Mouse (Mus musculus): ENCODE data around the gene Epn3. TPM values are rescaled to one million over a fixed set of nuclear protein-coding genes. Genes with fewer than 3 reads are reported as not detected.
A peak's percentile ranks its signal among the peaks of the same experiment; 100 is the strongest.

Epn3 gene
- polyA plus RNA-seq, 1 experiment from 2014 or later: 0.08 TPM

- H3K9me3 ChIP-seq (replicated peaks; ENCODE audit: control insufficient read depth, low read length): no peaks in the 10 kb centered on the region
- no peak overlapping the region for H3K27ac ChIP-seq (ENCODE audit: low read length)
- no peak overlapping the region for H3K9ac ChIP-seq (ENCODE audit: low read depth, low read length)
- H3K4me1 ChIP-seq (ENCODE audit: control insufficient read depth, low read depth, low read length): no peaks in the 10 kb centered on the region
- peaks cover 40% of the 10 kb centered on the region for H3K27me3 ChIP-seq (ENCODE audit: control insufficient read depth, insufficient read depth, low read depth, low read length)
- H3K4me2 ChIP-seq (ENCODE audit: low read depth, low read length): no peak overlapping the region
- ATAC-seq (ENCODE audit: low read depth): no peak
- H3K4me3 ChIP-seq (ENCODE audit: low read depth, low read length): no peak overlapping the region
- H3K36me3 ChIP-seq (ENCODE audit: control insufficient read depth, insufficient read depth): no peaks in the 10 kb centered on the region
- WGBS (ENCODE audit: insufficient replicate concordance): 62% methylated on average over 11 of the region's 11 CpGs
These were observed 10.8 kb downstream of the Epn3 start for GRCm38 (mm10) chr11:94488767-94489533.

GRCm38 (mm10) chr11:94486001-94486400 is 13.8 kb downstream of the Epn3 start, which contains the start of gene Spata20:
TSS of gene Spata20 (minus strand) at chr11:94486179.
- H3K4me1 ChIP-seq (ENCODE audit: control insufficient read depth, low read depth, low read length): no peaks in the 10 kb centered on the region
- H3K4me2 ChIP-seq (ENCODE audit: low read depth, low read length): no peak within 1 kb of the TSS
- no peaks in the 10 kb centered on the region for H3K36me3 ChIP-seq (ENCODE audit: control insufficient read depth, insufficient read depth)
- no peak within 1 kb of the TSS for H3K4me3 ChIP-seq (ENCODE audit: low read depth, low read length)
- ATAC-seq (ENCODE audit: low read depth): peak; percentile 43; the same call in 1 of the 2 replicates
- WGBS (ENCODE audit: insufficient replicate concordance): 2% methylated on average over 24 of the region's 24 CpGs
- H3K27me3 ChIP-seq (ENCODE audit: control insufficient read depth, insufficient read depth, low read depth, low read length): peaks cover 29% of the 10 kb centered on the region
- no peaks in the 10 kb centered on the region for H3K9me3 ChIP-seq (replicated peaks; ENCODE audit: control insufficient read depth, low read length)
- no peak within 1 kb of the TSS for H3K9ac ChIP-seq (ENCODE audit: low read depth, low read length)
- no peak within 1 kb of the TSS for H3K27ac ChIP-seq (ENCODE audit: low read length)

- WGBS (ENCODE audit: insufficient replicate concordance): 58% methylated on average over 5 of the region's 5 CpGs
- Histone ChIP-seq H3K4me3 (ENCODE audit: low read depth, low read length) (no peak overlapping the region), H3K9ac (ENCODE audit: low read depth, low read length) (no peak overlapping the region), H3K4me2 (ENCODE audit: low read depth, low read length) (no peak overlapping the region), H3K27me3 (ENCODE audit: control insufficient read depth, insufficient read depth, low read depth, low read length) (peaks cover 22% of the 10 kb centered on the region), H3K9me3 (replicated peaks; ENCODE audit: control insufficient read depth, low read length) (no peaks in the 10 kb centered on the region), H3K27ac (ENCODE audit: low read length) (no peak overlapping the region), H3K36me3 (ENCODE audit: control insufficient read depth, insufficient read depth) (no peaks in the 10 kb centered on the region), H3K4me1 (ENCODE audit: control insufficient read depth, low read depth, low read length) (no peaks in the 10 kb centered on the region)
- no peak for ATAC-seq (ENCODE audit: low read depth)
These were observed 14.6 kb downstream of the Epn3 start for GRCm38 (mm10) chr11:94485223-94485622.

GRCm38 (mm10) chr11:94484636-94485035 is 15.1 kb downstream of the Epn3 start:
- peaks cover 17% of the 10 kb centered on the region for H3K27me3 ChIP-seq (ENCODE audit: control insufficient read depth, insufficient read depth, low read depth, low read length)
- no peak for ATAC-seq (ENCODE audit: low read depth)
- 71% methylated on average over 9 of the region's 9 CpGs for WGBS (ENCODE audit: insufficient replicate concordance)

GRCm38 (mm10) chr11:94483921-94484320 is 15.9 kb downstream of the Epn3 start:
- no peak overlapping the region for H3K4me3 ChIP-seq (ENCODE audit: low read depth, low read length)
- peaks cover 12% of the 10 kb centered on the region for H3K27me3 ChIP-seq (ENCODE audit: control insufficient read depth, insufficient read depth, low read depth, low read length)
- H3K9me3 ChIP-seq (replicated peaks; ENCODE audit: control insufficient read depth, low read length): no peaks in the 10 kb centered on the region
- ATAC-seq (ENCODE audit: low read depth): no peak
- no peak overlapping the region for H3K4me2 ChIP-seq (ENCODE audit: low read depth, low read length)
- no peaks in the 10 kb centered on the region for H3K36me3 ChIP-seq (ENCODE audit: control insufficient read depth, insufficient read depth)
- no peak overlapping the region for H3K9ac ChIP-seq (ENCODE audit: low read depth, low read length)
- no peaks in the 10 kb centered on the region for H3K4me1 ChIP-seq (ENCODE audit: control insufficient read depth, low read depth, low read length)
- H3K27ac ChIP-seq (ENCODE audit: low read length): no peak overlapping the region
- WGBS (ENCODE audit: insufficient replicate concordance): 69% methylated on average over 14 of the region's 14 CpGs

More at GRCm38 (mm10) chr11:94484636-94485035, 15.1 kb downstream of the Epn3 start:
- Histone ChIP-seq H3K36me3 (ENCODE audit: control insufficient read depth, insufficient read depth) (no peaks in the 10 kb centered on the region), H3K4me2 (ENCODE audit: low read depth, low read length) (no peak overlapping the region), H3K4me3 (ENCODE audit: low read depth, low read length) (no peak overlapping the region), H3K9ac (ENCODE audit: low read depth, low read length) (no peak overlapping the region), H3K9me3 (replicated peaks; ENCODE audit: control insufficient read depth, low read length) (no peaks in the 10 kb centered on the region), H3K27ac (ENCODE audit: low read length) (no peak overlapping the region), H3K4me1 (ENCODE audit: control insufficient read depth, low read depth, low read length) (no peaks in the 10 kb centered on the region)

- H3K27ac ChIP-seq (ENCODE audit: low read length): no peak overlapping the region
- no peaks in the 10 kb centered on the region for H3K4me1 ChIP-seq (ENCODE audit: control insufficient read depth, low read depth, low read length)
- H3K4me3 ChIP-seq (ENCODE audit: low read depth, low read length): no peak overlapping the region
- no peak for ATAC-seq (ENCODE audit: low read depth)
- no peak overlapping the region for H3K4me2 ChIP-seq (ENCODE audit: low read depth, low read length)
- H3K9ac ChIP-seq (ENCODE audit: low read depth, low read length): no peak overlapping the region
- 70% methylated on average over 11 of the region's 11 CpGs for WGBS (ENCODE audit: insufficient replicate concordance)
- H3K27me3 ChIP-seq (ENCODE audit: control insufficient read depth, insufficient read depth, low read depth, low read length): peaks cover 11% of the 10 kb centered on the region; the same call in 1 of the 2 replicates
- no peaks in the 10 kb centered on the region for H3K36me3 ChIP-seq (ENCODE audit: control insufficient read depth, insufficient read depth)
- no peaks in the 10 kb centered on the region for H3K9me3 ChIP-seq (replicated peaks; ENCODE audit: control insufficient read depth, low read length)
These were observed 16.3 kb downstream of the Epn3 start for GRCm38 (mm10) chr11:94483436-94483835.

GRCm38 (mm10) chr11:94482738-94483137 is 17.0 kb downstream of the Epn3 start:
- no peak for ATAC-seq (ENCODE audit: low read depth)
- no peaks in the 10 kb centered on the region for H3K36me3 ChIP-seq (ENCODE audit: control insufficient read depth, insufficient read depth)
- H3K4me2 ChIP-seq (ENCODE audit: low read depth, low read length): no peak overlapping the region
- H3K4me3 ChIP-seq (ENCODE audit: low read depth, low read length): no peak overlapping the region
- WGBS (ENCODE audit: insufficient replicate concordance): 77% methylated on average over 11 of the region's 11 CpGs
- H3K27ac ChIP-seq (ENCODE audit: low read length): no peak overlapping the region
- peaks cover 15% of the 10 kb centered on the region for H3K27me3 ChIP-seq (ENCODE audit: control insufficient read depth, insufficient read depth, low read depth, low read length)
- no peaks in the 10 kb centered on the region for H3K4me1 ChIP-seq (ENCODE audit: control insufficient read depth, low read depth, low read length)
- no peaks in the 10 kb centered on the region for H3K9me3 ChIP-seq (replicated peaks; ENCODE audit: control insufficient read depth, low read length)
- H3K9ac ChIP-seq (ENCODE audit: low read depth, low read length): no peak overlapping the region

- H3K27me3 ChIP-seq (ENCODE audit: control insufficient read depth, insufficient read depth, low read depth, low read length): peaks cover 21% of the 10 kb centered on the region
- no peak for ATAC-seq (ENCODE audit: low read depth)
These were observed 17.8 kb downstream of the Epn3 start for GRCm38 (mm10) chr11:94481963-94482362.

GRCm38 (mm10) chr11:94480382-94480781 is 19.4 kb downstream of the Epn3 start:
- WGBS (ENCODE audit: insufficient replicate concordance): 75% methylated on average over 9 of the region's 9 CpGs
- H3K27me3 ChIP-seq (ENCODE audit: control insufficient read depth, insufficient read depth, low read depth, low read length): peaks cover 31% of the 10 kb centered on the region
- no peak for ATAC-seq (ENCODE audit: low read depth)

More at GRCm38 (mm10) chr11:94481963-94482362, 17.8 kb downstream of the Epn3 start:
- no peaks in the 10 kb centered on the region for H3K4me1 ChIP-seq (ENCODE audit: control insufficient read depth, low read depth, low read length)
- no peak overlapping the region for H3K9ac ChIP-seq (ENCODE audit: low read depth, low read length)
- no peaks in the 10 kb centered on the region for H3K36me3 ChIP-seq (ENCODE audit: control insufficient read depth, insufficient read depth)
- H3K4me3 ChIP-seq (ENCODE audit: low read depth, low read length): no peak overlapping the region
- WGBS (ENCODE audit: insufficient replicate concordance): 84% methylated on average over 7 of the region's 7 CpGs
- no peak overlapping the region for H3K4me2 ChIP-seq (ENCODE audit: low read depth, low read length)
- H3K27ac ChIP-seq (ENCODE audit: low read length): no peak overlapping the region
- H3K9me3 ChIP-seq (replicated peaks; ENCODE audit: control insufficient read depth, low read length): no peaks in the 10 kb centered on the region

More at GRCm38 (mm10) chr11:94480382-94480781, 19.4 kb downstream of the Epn3 start:
- Histone ChIP-seq H3K9ac (ENCODE audit: low read depth, low read length) (no peak overlapping the region), H3K9me3 (replicated peaks; ENCODE audit: control insufficient read depth, low read length) (no peaks in the 10 kb centered on the region), H3K4me3 (ENCODE audit: low read depth, low read length) (no peak overlapping the region), H3K36me3 (ENCODE audit: control insufficient read depth, insufficient read depth) (no peaks in the 10 kb centered on the region), H3K4me1 (ENCODE audit: control insufficient read depth, low read depth, low read length) (no peaks in the 10 kb centered on the region), H3K4me2 (ENCODE audit: low read depth, low read length) (no peak overlapping the region), H3K27ac (ENCODE audit: low read length) (no peak overlapping the region)
